Mouse (Mus musculus) hindbrain, postnatal 0 days (tissue): ENCODE measurements around the gene Fgf10. TPM values are rescaled to one million over a fixed set of nuclear protein-coding genes. Genes with fewer than 3 reads are reported as not detected.

Experiments
- ATAC-seq: fragments of 200-750 bp; cut with Nextera tagmentation; 2 replicates; pipeline ENCODE4 v1.8.0; 2017; ENCODE audit warnings: mild to moderate bottlenecking, moderate TSS enrichment, moderate library complexity
- DNase-seq: peaks from one replicate; pipeline ENCODE4 v3.0.0-alpha.2; 2015; ENCODE audit warnings: low spot score
- H3K27ac ChIP-seq: fragments of 300-500 bp; sonication (generic); 2 replicates; pipeline ENCODE4 v1.5.1; 2014; ENCODE audit warnings: mild to moderate bottlenecking
- H3K27me3 ChIP-seq: fragments of 300-500 bp; sonication (generic); 2 replicates; pipeline ENCODE4 v1.6.1; 2014; ENCODE audit warnings: low read length, mixed read lengths; ENCODE audit not compliant: insufficient read depth
- H3K36me3 ChIP-seq: fragments of 300-500 bp; sonication (generic); 2 replicates; pipeline ENCODE4 v1.6.1; 2014; ENCODE audit warnings: low read length, mixed read lengths; ENCODE audit not compliant: insufficient read depth
- H3K4me1 ChIP-seq: fragments of 300-500 bp; sonication (generic); 2 replicates; pipeline ENCODE4 v1.6.1; 2014; ENCODE audit warnings: antibody characterized with exemption, low read length, mixed read lengths; ENCODE audit not compliant: insufficient read depth
- H3K4me2 ChIP-seq: fragments of 300-500 bp; sonication (generic); 2 replicates; pipeline ENCODE4 v1.6.1; 2014; ENCODE audit warnings: low read depth, mild to moderate bottlenecking, low read length, moderate library complexity, mixed read lengths
- H3K4me3 ChIP-seq: fragments of 300-500 bp; sonication (generic); 2 replicates; pipeline ENCODE4 v1.5.1; 2014; ENCODE audit warnings: low read length
- H3K9ac ChIP-seq: fragments of 300-500 bp; sonication (generic); replicated peaks from 2 replicates; pipeline ENCODE4 v1.6.1; 2014; ENCODE audit warnings: mild to moderate bottlenecking, low read length, moderate library complexity, mixed read lengths
- H3K9me3 ChIP-seq: fragments of 300-500 bp; sonication (generic); 2 replicates; pipeline ENCODE4 v1.6.1; 2016; ENCODE audit warnings: low read length, mixed read lengths
- CTCF ChIP-seq: IDR thresholded peaks from 2 replicates; pipeline ENCODE4 v1.5.1; 2016; ENCODE audit warnings: antibody characterized with exemption, control low read depth, low read depth
- WGBS: fragments of 180-500 bp; shearing (Covaris S2); extraction: QIAGEN DNeasy Blood & Tissue Kit; methylation state at CpG from one replicate; pipeline ENCODE4 v1.1.7; 2014; 5-methylcytosine and 5-hydroxymethylcytosine counted together
- polyA plus RNA-seq: library from polyadenylated mRNA; unstranded; fragments of >200 nt; fragmentation: Nextera tagmentation; extraction: Ambion mirVana; gene quantifications from 2 replicates; pipeline ENCODE4 v1.2.1, GENCODE M21; 2015
- total RNA-seq: library from RNA; depleted of rRNA; stranded (reverse); fragments of >200 nt; gene quantifications from 2 replicates; pipeline ENCODE4 v1.2.3, GENCODE M21; 2014

The Fgf10 gene
- total and polyA plus RNA-seq, 2 experiments from 2014 or later = 1.0 to 2.2 TPM

DNA sequence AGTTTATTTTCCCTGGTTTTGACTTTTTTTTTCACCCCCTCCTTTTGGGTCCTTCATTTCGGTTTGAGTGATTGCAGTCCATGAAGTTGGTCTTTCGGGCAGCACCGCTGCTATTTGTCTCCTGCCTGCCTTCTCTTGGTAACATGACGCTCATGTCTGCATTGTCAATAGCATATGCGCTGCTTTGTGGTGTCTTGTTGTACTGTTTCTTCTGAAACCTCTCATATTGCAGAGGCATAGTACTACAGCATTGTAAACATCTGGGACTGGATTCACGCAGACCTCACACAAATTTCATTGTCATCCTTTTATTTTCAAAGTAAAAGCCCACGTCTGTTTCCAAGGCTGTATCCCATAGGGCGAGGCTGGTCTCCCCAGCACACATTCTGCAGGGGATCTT, 46.7 kb downstream of the Fgf10 start:
- Histone ChIP-seq H3K9me3 (no peaks in the 10 kb centered on the region), H3K4me3 (peak overlapping the region; percentile 54), H3K4me1 (0 out of 2 replicates have a peak, but pooled peaks cover 5% of the 10 kb centered on the region), H3K36me3 (no peaks in the 10 kb centered on the region), H3K9ac (no peak overlapping the region), H3K4me2 (peak overlapping the region; percentile 93), H3K27ac (no peak overlapping the region), H3K27me3 (no peaks in the 10 kb centered on the region)
- ATAC-seq (no peak), DNase-seq (peak; percentile 3)
- TF ChIP-seq CTCF = no peak
- 13% methylated on average over 8 of the region's 8 CpGs for WGBS

DNA sequence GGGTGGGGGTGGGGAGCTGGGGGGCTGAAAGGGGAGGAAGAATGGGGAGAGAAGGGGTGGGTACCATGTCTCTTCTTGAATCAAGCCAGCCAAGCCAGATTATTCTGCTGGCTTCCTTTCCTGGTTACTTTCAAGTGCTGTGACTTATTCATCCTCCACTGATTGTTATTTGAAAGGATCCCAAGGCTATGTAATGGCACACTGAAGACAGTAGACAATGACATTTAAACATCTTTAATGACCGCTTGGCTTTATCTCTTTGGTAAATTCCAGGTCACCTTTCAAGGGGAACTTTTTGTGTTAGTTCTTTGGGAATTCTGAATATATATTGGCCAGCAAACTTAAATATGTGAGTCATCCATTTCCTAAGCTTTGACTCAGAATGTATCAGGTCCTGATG, 47.1 kb downstream of the Fgf10 start:
- H3K4me3 ChIP-seq = no peak overlapping the region; the same call in 1 of the 2 replicates
- ATAC-seq (no peak), DNase-seq (no peak)
- no peaks in the 10 kb centered on the region for H3K27me3 ChIP-seq
- H3K4me1 ChIP-seq = 0 out of 2 replicates have a peak, but pooled peaks cover 5% of the 10 kb centered on the region
- H3K27ac ChIP-seq = no peak overlapping the region
- no peaks in the 10 kb centered on the region for H3K9me3 ChIP-seq
- no peaks in the 10 kb centered on the region for H3K36me3 ChIP-seq
- no peak overlapping the region for H3K9ac ChIP-seq
- WGBS = 50% methylated on average over 1 of the region's 1 CpGs
- TF ChIP-seq CTCF = no peak
- H3K4me2 ChIP-seq = peak overlapping the region; percentile 93; the same call in 1 of the 2 replicates

GRCm38 (mm10) chr13:118718396-118718795, 48.8 kb downstream of the Fgf10 start:
- TF ChIP-seq CTCF = no peak
- Histone ChIP-seq H3K4me1 (0 out of 2 replicates have a peak, but pooled peaks cover 5% of the 10 kb centered on the region), H3K36me3 (no peaks in the 10 kb centered on the region), H3K9ac (no peak overlapping the region), H3K4me3 (no peak overlapping the region), H3K27me3 (no peaks in the 10 kb centered on the region), H3K27ac (no peak overlapping the region), H3K4me2 (no peak overlapping the region), H3K9me3 (no peaks in the 10 kb centered on the region)
- WGBS = 52% methylated on average over 3 of the region's 3 CpGs
- ATAC-seq (no peak), DNase-seq (no peak)

- no peaks in the 10 kb centered on the region for H3K9me3 ChIP-seq
- no peaks in the 10 kb centered on the region for H3K4me1 ChIP-seq
- no peak overlapping the region for H3K9ac ChIP-seq
- H3K27ac ChIP-seq = no peak overlapping the region
- no peak overlapping the region for H3K4me3 ChIP-seq
- ATAC-seq = no peak
- 46% methylated on average over 1 of the region's 1 CpGs for WGBS
- no peak overlapping the region for H3K4me2 ChIP-seq
- H3K36me3 ChIP-seq = no peaks in the 10 kb centered on the region
- H3K27me3 ChIP-seq = no peaks in the 10 kb centered on the region
- TF ChIP-seq CTCF = no peak
- no peak for DNase-seq
Measured at GRCm38 (mm10) chr13:118721668-118722067, 52.1 kb downstream of the Fgf10 start.

GRCm38 (mm10) chr13:118731850-118732552, 62.4 kb downstream of the Fgf10 start:
- Histone ChIP-seq H3K4me2 (no peak overlapping the region), H3K4me1 (no peaks in the 10 kb centered on the region), H3K27ac (no peak overlapping the region), H3K9ac (no peak overlapping the region), H3K27me3 (no peaks in the 10 kb centered on the region), H3K36me3 (no peaks in the 10 kb centered on the region), H3K9me3 (no peaks in the 10 kb centered on the region), H3K4me3 (no peak overlapping the region)
- ATAC-seq (no peak), DNase-seq (no peak)
- WGBS = 82% methylated on average over 12 of the region's 12 CpGs
- TF ChIP-seq CTCF = no peak

DNA sequence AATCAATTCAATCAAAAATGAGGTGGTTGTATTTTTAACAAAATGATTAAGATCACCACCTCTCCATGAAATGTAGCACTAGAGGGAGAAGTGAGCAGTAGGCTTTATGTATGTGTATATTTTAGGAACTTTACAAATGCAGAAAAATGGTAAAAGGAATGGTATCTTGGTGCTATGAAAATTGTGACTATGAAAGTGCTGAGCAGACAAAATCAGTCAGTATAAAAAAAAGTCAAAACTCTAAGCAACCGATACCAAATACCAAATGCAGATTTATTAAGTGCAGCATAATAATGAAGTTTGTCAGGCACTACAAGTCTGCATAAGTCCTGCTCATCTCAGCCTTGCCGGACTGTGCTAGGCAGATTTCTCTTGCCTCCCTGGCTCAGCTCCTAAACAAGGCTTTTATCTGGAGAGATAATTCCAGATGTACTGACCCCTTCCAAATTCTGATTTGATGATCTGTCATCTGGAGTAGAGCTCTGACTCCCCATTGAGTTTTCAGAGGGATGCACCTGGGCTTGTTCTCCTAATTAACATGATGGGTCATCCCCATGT, 70.3 kb downstream of the Fgf10 start:
- ATAC-seq (no peak), DNase-seq (no peak)
- no peaks in the 10 kb centered on the region for H3K27me3 ChIP-seq
- no peak overlapping the region for H3K9ac ChIP-seq
- no peak for TF ChIP-seq CTCF
- no peak overlapping the region for H3K4me2 ChIP-seq
- no peak overlapping the region for H3K27ac ChIP-seq
- H3K4me3 ChIP-seq = no peak overlapping the region
- H3K4me1 ChIP-seq = no peaks in the 10 kb centered on the region
- WGBS = 70% methylated on average over 2 of the region's 2 CpGs
- H3K9me3 ChIP-seq = no peaks in the 10 kb centered on the region
- no peaks in the 10 kb centered on the region for H3K36me3 ChIP-seq

DNA sequence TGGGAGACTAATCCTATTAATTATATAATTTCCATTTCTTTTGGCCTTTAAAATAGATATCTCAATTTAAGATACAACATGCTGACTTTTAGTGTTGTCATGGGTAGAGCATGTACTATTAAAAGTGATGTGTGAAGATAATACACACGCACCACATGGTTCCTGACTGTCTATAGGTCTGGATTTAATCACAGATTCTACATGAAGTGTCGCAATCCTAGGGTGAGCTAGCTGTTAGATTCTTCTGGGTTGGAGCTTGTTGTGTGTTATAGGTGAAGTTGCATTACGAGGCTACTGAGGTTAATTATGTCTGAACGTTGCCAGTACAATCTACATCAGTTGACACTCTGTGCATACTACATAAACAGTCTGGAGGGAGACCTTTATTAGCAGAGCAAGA, 73.2 kb downstream of the Fgf10 start:
- Histone ChIP-seq H3K9ac (no peak overlapping the region), H3K27ac (no peak overlapping the region), H3K4me1 (no peaks in the 10 kb centered on the region), H3K9me3 (no peaks in the 10 kb centered on the region), H3K36me3 (no peaks in the 10 kb centered on the region), H3K4me3 (no peak overlapping the region), H3K4me2 (no peak overlapping the region), H3K27me3 (no peaks in the 10 kb centered on the region)
- ATAC-seq (no peak), DNase-seq (no peak)
- WGBS = 83% methylated on average over 4 of the region's 4 CpGs
- no peak for TF ChIP-seq CTCF
